Mouse (Mus musculus) A20 (cell line): ENCODE results near the gene Chst15.

ENCODE experiments used
- DNase-seq: peaks from one replicate; pipeline ENCODE4 v3.0.0-alpha.2; 2011; ENCODE audit warnings: low read depth, low spot score

Gene Chst15

GRCm38 (mm10) chr7:132263186-132263585 lies 53.8 kb downstream of the Chst15 start:
- no peak for DNase-seq

- no peak for DNase-seq
Observed at GRCm38 (mm10) chr7:132262696-132263095, 54.3 kb downstream of the Chst15 start.

- DNase-seq = no peak
Observed at GRCm38 (mm10) chr7:132261885-132262284, 55.1 kb downstream of the Chst15 start.

- DNase-seq = no peak
Observed at GRCm38 (mm10) chr7:132260632-132261031, 56.4 kb downstream of the Chst15 start.

- DNase-seq = no peak
Observed at GRCm38 (mm10) chr7:132258817-132259216, 58.2 kb downstream of the Chst15 start.

GRCm38 (mm10) chr7:132258216-132258615 lies 58.8 kb downstream of the Chst15 start:
- DNase-seq = no peak

GRCm38 (mm10) chr7:132253513-132253912 lies 63.5 kb downstream of the Chst15 start:
- DNase-seq = no peak

- no peak for DNase-seq
Observed at GRCm38 (mm10) chr7:132253078-132253477, 64.0 kb downstream of the Chst15 start.

GRCm38 (mm10) chr7:132249563-132250119 lies 67.4 kb downstream of the Chst15 start:
- DNase-seq = no peak

- DNase-seq = no peak
Observed at GRCm38 (mm10) chr7:132247567-132247966, 69.5 kb downstream of the Chst15 start.

GRCm38 (mm10) chr7:132247091-132247490 lies 69.9 kb downstream of the Chst15 start:
- DNase-seq = no peak

- no peak for DNase-seq
Observed at GRCm38 (mm10) chr7:132245730-132246129, 71.3 kb downstream of the Chst15 start.

GRCm38 (mm10) chr7:132244637-132245036 lies 72.4 kb downstream of the Chst15 start:
- DNase-seq = no peak

GRCm38 (mm10) chr7:132243225-132243624 lies 73.8 kb downstream of the Chst15 start:
- no peak for DNase-seq

- peak; percentile 31 for DNase-seq
Observed at GRCm38 (mm10) chr7:132242617-132243141, 74.3 kb downstream of the Chst15 start.

- no peak for DNase-seq
Observed at GRCm38 (mm10) chr7:132238921-132239320, 78.1 kb downstream of the Chst15 start.

- no peak for DNase-seq
Observed at GRCm38 (mm10) chr7:132237191-132237590, 79.8 kb downstream of the Chst15 start.

- DNase-seq = no peak
Observed at GRCm38 (mm10) chr7:132236789-132237188, 80.2 kb downstream of the Chst15 start.

- DNase-seq = no peak
Observed at GRCm38 (mm10) chr7:132234250-132234649, 82.8 kb downstream of the Chst15 start.

GRCm38 (mm10) chr7:132233732-132234131 lies 83.3 kb downstream of the Chst15 start:
- DNase-seq = no peak

- DNase-seq = no peak
Observed at GRCm38 (mm10) chr7:132232937-132233336, 84.1 kb downstream of the Chst15 start.

- DNase-seq = no peak
Observed at GRCm38 (mm10) chr7:132231476-132231875, 85.6 kb downstream of the Chst15 start.

GRCm38 (mm10) chr7:132230961-132231360 lies 86.1 kb downstream of the Chst15 start:
- DNase-seq = no peak
